Comparison of ENCODE assay signal across 8 mouse cellular contexts in the genomic region with DNA sequence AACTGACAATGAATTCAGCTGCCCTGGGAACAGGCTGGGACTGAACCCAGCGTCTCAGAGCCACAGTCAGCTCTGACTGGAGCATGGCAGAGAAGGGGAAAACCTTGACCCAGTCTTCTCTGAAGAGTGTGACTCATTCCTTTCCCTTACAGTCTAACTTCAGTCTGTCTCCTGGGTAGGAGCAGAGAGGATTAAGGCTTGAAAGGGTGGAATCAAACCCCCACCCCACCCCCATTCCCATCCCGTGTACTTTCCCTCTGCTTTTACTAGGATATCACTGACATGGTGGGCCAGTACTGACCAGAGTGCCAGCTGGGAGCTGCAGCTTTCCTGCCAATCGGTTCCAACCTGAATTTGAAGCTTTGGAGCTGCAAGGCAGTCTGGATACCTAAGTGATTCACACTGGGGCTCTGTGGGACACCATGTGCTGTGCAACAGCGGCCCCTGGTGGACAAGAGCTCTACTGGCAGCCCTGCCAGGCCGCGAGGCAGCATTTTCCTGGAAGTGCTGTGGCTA.
A peak's percentile ranks its signal among the peaks of the same experiment; 100 is the strongest.
DNase-seq lines count a peak whose midpoint lies in the region; ATAC-seq and TF ChIP-seq lines count a peak whose summit lies in the region.

No protein-coding gene starts in this region.

- no peak overlapping the region for H3K9ac ChIP-seq in hindbrain, embryonic 12.5 days
- no peak overlapping the region for H3K9ac ChIP-seq in lung, postnatal 0 days (replicated peaks; ENCODE audit: low read depth)

- H3K9me3 ChIP-seq in hindbrain, embryonic 12.5 days (replicated peaks) = no peaks in the 10 kb centered on the region
- H3K9me3 ChIP-seq in lung, postnatal 0 days (ENCODE audit: low read length) = no peaks in the 10 kb centered on the region

- no peak overlapping the region for H3K4me3 ChIP-seq in hindbrain, embryonic 12.5 days
- H3K4me3 ChIP-seq in lung, postnatal 0 days (ENCODE audit: low read depth, low read length) = no peak overlapping the region

- no peak for TF ChIP-seq EP300 in lung, postnatal 0 days (IDR thresholded peaks at IDR 0.05)

- H3K36me3 ChIP-seq in hindbrain, embryonic 12.5 days = no peaks in the 10 kb centered on the region
- H3K36me3 ChIP-seq in lung, postnatal 0 days (ENCODE audit: insufficient read depth, low read length) = no peaks in the 10 kb centered on the region

- peak; percentile 99 for TF ChIP-seq CTCF in lung, postnatal 0 days (IDR thresholded peaks at IDR 0.05)

- 15% methylated on average over 6 of the region's 6 CpGs for WGBS in hindbrain, embryonic 12.5 days
- WGBS in lung, postnatal 0 days = 9% methylated on average over 6 of the region's 6 CpGs

- H3K4me2 ChIP-seq in hindbrain, embryonic 12.5 days (replicated peaks) = no peak overlapping the region
- no peak overlapping the region for H3K4me2 ChIP-seq in lung, postnatal 0 days (replicated peaks; ENCODE audit: low read depth, low read length)

- H3K27ac ChIP-seq in hindbrain, embryonic 12.5 days = no peak overlapping the region
- no peak overlapping the region for H3K27ac ChIP-seq in lung, postnatal 0 days (ENCODE audit: low read length)

- no peaks in the 10 kb centered on the region for H3K27me3 ChIP-seq in hindbrain, embryonic 12.5 days
- H3K27me3 ChIP-seq in lung, postnatal 0 days (replicated peaks; ENCODE audit: insufficient read depth, low read length) = no peaks in the 10 kb centered on the region

- H3K4me1 ChIP-seq in hindbrain, embryonic 12.5 days = no peaks in the 10 kb centered on the region
- no peaks in the 10 kb centered on the region for H3K4me1 ChIP-seq in lung, postnatal 0 days (ENCODE audit: insufficient read depth, low read depth, low read length)

- peak; percentile 66 for DNase-seq in MN1 (ENCODE audit: low spot score)
- DNase-seq in cerebellum, adult 9-10 months = peak; percentile 61
- peak; percentile 57 to 93 for DNase-seq in frontal cortex, adult 2 months (ENCODE audit: extremely low spot score in 1 of 2, low spot score in 1 of 2)
- peak; percentile 92 to 95 for DNase-seq in layer of hippocampus, postnatal 10 days (ENCODE audit: low spot score in 2 of 2)
- peak; percentile 83 for DNase-seq in lung, postnatal 0 days (ENCODE audit: low spot score)
- peak; percentile 37 for DNase-seq in retina, adult 2 months (ENCODE audit: low read depth, low spot score)
- peak; percentile 76 for DNase-seq in thymus, postnatal 25 days

- peak; percentile 92 for ATAC-seq in hindbrain, embryonic 12.5 days (ENCODE audit: low FRiP score)
- ATAC-seq in lung, postnatal 0 days = peak; percentile 78

Comparison
In these comparisons a context has a peak if more than half of its experiments do, and no peak if none do; other contexts are left out.
1. DNase-seq: peak in every context shown above with its lines; median percentile 94 in layer of hippocampus, postnatal 10 days; 83 in lung, postnatal 0 days; 76 in thymus, postnatal 25 days; 75 in frontal cortex, adult 2 months; 66 in MN1; 61 in cerebellum, adult 9-10 months; 37 in retina, adult 2 months.